Mouse (Mus musculus) heart, embryonic 12.5 days (tissue): ENCODE measurements around the gene Map3k20. TPM values are rescaled to one million over a fixed set of nuclear protein-coding genes. Genes with fewer than 3 reads are reported as not detected.

ENCODE experiments used
- ATAC-seq: fragments of 200-750 bp; cut with Nextera tagmentation; 2 replicates; pipeline ENCODE4 v1.8.0; 2017; ENCODE audit warnings: moderate TSS enrichment, moderate library complexity; ENCODE audit not compliant: insufficient number of reproducible peaks, low FRiP score
- H3K27ac ChIP-seq: fragments of 300-500 bp; sonication (generic); 2 replicates; pipeline ENCODE4 v1.5.1; 2016; ENCODE audit warnings: mild to moderate bottlenecking, moderate library complexity; ENCODE audit not compliant: poor library complexity, severe bottlenecking
- H3K27me3 ChIP-seq: fragments of 300-500 bp; sonication (generic); replicated peaks from 2 replicates; pipeline ENCODE4 v1.6.1; 2016; ENCODE audit warnings: mild to moderate bottlenecking, moderate library complexity
- H3K36me3 ChIP-seq: fragments of 300-500 bp; sonication (generic); 2 replicates; pipeline ENCODE4 v1.6.1; 2016; ENCODE audit warnings: mild to moderate bottlenecking, moderate library complexity
- H3K4me1 ChIP-seq: fragments of 300-500 bp; sonication (generic); replicated peaks from 2 replicates; pipeline ENCODE4 v1.6.1; 2016; ENCODE audit warnings: mild to moderate bottlenecking
- H3K4me2 ChIP-seq: fragments of 300-500 bp; sonication (generic); 2 replicates; pipeline ENCODE4 v1.6.1; 2016; ENCODE audit warnings: mild to moderate bottlenecking, moderate library complexity
- H3K4me3 ChIP-seq: fragments of 300-500 bp; sonication (generic); 2 replicates; pipeline ENCODE4 v1.5.1; 2016; ENCODE audit warnings: mild to moderate bottlenecking
- H3K9ac ChIP-seq: fragments of 300-500 bp; sonication (generic); 2 replicates; pipeline ENCODE4 v1.6.1; 2016; ENCODE audit warnings: mild to moderate bottlenecking, moderate library complexity
- H3K9me3 ChIP-seq: fragments of 300-500 bp; sonication (generic); replicated peaks from 2 replicates; pipeline ENCODE4 v1.6.1; 2016; ENCODE audit warnings: mild to moderate bottlenecking, moderate library complexity
- WGBS: fragments of 180-500 bp; shearing (Covaris S2); methylation state at CpG from one replicate; pipeline ENCODE4 v1.1.7; 2016; 5-methylcytosine and 5-hydroxymethylcytosine counted together
- polyA plus RNA-seq: library from polyadenylated mRNA; unstranded; fragments of >200 nt; fragmentation: Nextera tagmentation; extraction: Ambion mirVana; gene quantifications from 2 replicates; pipeline ENCODE4 v1.2.1, GENCODE M21; 2016

The Map3k20 gene
- polyA plus RNA-seq, 1 experiment from 2014 or later = 77.2 TPM

DNA sequence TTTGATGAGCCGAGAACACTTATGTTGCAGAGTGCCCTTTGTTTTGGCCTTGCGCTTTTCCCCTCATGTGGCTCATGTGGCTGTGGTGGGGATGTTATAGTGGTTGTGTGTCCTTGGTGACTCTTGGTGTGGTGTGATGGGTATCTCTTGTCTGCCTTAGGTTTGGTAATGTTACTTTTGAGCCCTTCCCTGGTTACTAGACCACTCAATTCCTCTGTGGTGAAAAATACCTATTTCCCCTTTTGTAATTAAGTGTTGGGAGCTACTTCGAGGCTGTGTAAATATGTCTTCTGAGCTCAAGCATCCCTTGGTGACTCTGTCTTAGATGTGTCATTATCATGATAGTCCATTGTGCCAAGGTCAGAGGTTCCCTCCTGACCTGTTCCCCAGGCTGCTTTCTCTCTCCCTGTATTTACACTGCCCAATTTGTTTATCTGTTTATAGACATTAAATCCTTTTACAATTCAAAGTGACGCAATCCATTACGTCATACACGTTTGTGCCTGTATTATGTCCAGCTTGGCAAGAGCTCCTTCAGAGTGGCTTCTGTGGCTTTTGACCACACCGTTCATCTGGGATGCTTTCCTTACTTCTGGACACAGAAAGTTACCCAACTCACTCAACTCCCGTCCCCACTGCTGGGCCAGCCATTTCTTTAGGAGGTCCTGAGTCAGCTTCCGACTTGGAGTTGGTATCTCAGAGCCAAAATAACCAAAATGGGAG is 15.9 kb downstream of the Map3k20 start:
- Histone ChIP-seq H3K9ac (no peak overlapping the region), H3K4me2 (no peak overlapping the region), H3K4me1 (peaks cover 26% of the 10 kb centered on the region), H3K27me3 (no peaks in the 10 kb centered on the region), H3K27ac (no peak overlapping the region), H3K4me3 (no peak overlapping the region), H3K36me3 (peaks cover 40% of the 10 kb centered on the region), H3K9me3 (no peaks in the 10 kb centered on the region)
- 85% methylated on average over 9 of the region's 9 CpGs for WGBS
- no peak for ATAC-seq

DNA sequence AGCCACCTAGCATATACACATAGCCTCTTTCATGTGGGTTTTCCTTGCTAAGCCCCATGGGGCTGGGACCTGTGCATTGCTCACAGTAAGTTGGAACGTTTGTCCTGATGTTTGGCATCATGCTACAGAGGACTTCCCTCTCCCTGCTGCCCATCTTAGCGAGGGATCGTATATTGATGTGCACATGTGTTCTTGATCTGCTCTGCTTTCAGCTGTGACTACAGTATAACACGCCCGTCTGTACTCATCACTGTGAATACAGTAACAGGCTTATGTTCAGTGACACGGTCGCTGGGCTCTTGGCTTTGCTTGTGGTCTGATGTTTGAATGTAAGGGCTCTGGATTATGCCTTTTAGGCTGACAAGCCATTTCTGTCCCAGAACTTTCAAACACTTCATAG is 20.3 kb downstream of the Map3k20 start:
- no peak for ATAC-seq
- Histone ChIP-seq H3K27ac (no peak overlapping the region), H3K9ac (no peak overlapping the region), H3K4me3 (no peak overlapping the region), H3K27me3 (no peaks in the 10 kb centered on the region), H3K4me2 (no peak overlapping the region), H3K9me3 (no peaks in the 10 kb centered on the region), H3K36me3 (peaks cover 21% of the 10 kb centered on the region), H3K4me1 (peaks cover 29% of the 10 kb centered on the region)
- 90% methylated on average over 7 of the region's 7 CpGs for WGBS

DNA sequence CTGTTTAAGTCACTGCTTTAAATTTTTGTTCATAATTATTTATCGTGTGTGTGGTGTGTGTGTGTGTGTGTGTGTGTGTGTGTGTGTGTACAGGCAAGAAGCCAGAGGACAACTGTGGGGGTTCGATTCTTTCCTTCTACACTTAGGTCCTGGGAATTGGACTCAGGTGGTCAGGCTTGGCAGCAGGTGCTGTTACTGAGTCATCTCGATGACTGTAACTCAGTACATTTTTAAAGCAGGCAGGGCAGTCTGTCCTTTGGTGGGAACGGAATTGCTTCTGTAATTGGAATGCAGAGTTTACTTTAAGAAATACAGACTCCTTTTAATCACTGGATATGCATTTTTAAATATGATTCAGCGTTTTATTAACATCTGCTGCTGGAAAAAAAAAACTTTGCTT is 22.9 kb downstream of the Map3k20 start:
- Histone ChIP-seq H3K4me2 (no peak overlapping the region), H3K27ac (no peak overlapping the region), H3K4me3 (no peak overlapping the region), H3K9me3 (no peaks in the 10 kb centered on the region), H3K9ac (no peak overlapping the region), H3K4me1 (peaks cover 51% of the 10 kb centered on the region), H3K36me3 (peaks cover 24% of the 10 kb centered on the region), H3K27me3 (no peaks in the 10 kb centered on the region)
- ATAC-seq = no peak
- 92% methylated on average over 5 of the region's 5 CpGs for WGBS

DNA sequence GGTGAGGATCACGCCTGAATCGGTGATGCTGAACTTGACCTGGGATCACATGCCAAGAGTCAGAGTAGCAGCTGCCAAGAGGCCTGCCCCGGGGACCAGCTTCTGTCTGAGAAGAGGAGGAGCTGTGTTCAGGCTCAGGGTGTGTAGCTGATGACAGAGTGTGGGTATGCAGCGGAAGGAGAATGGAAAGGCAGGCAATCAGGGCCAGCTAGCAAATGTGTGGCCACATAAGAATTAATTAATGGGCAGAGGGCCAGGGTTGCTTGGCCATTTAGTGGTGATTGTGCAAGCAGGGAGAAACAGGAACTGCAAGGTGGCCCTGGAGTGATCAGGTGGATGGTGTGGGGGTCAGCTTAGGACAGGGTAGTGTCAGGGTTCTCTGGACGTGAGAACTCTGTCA is 23.5 kb downstream of the Map3k20 start:
- H3K4me1 ChIP-seq = peaks cover 50% of the 10 kb centered on the region
- ATAC-seq = no peak
- no peaks in the 10 kb centered on the region for H3K9me3 ChIP-seq
- no peak overlapping the region for H3K27ac ChIP-seq
- H3K27me3 ChIP-seq = no peaks in the 10 kb centered on the region
- 59% methylated on average over 5 of the region's 5 CpGs for WGBS
- no peak overlapping the region for H3K9ac ChIP-seq
- H3K4me3 ChIP-seq = no peak overlapping the region
- H3K4me2 ChIP-seq = no peak overlapping the region
- peaks cover 25% of the 10 kb centered on the region for H3K36me3 ChIP-seq

DNA sequence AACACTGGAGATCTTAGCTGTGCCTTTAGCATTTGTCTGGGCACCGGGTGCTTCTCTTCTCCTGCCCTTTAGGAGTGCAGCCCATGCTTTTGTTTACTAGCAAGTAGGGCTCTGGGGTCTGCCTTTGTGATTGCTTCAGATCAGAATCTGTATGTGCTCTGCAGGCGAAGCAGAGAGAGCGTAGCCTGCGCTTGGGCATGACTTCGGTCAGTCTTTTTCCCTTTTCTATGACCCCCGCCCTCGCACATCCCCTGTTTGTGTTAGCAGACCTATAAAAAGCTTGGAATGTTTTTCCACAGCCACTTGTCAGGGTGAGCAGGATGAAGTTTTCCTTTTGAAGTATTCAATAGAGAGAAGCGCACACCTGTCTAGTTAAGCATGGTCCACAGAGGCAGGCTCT is 26.0 kb downstream of the Map3k20 start:
- Histone ChIP-seq H3K4me1 (peaks cover 51% of the 10 kb centered on the region), H3K36me3 (peaks cover 7% of the 10 kb centered on the region), H3K9ac (no peak overlapping the region), H3K4me2 (peak overlapping the region; percentile 43), H3K27ac (peak overlapping the region; percentile 37), H3K27me3 (no peaks in the 10 kb centered on the region), H3K4me3 (no peak overlapping the region), H3K9me3 (no peaks in the 10 kb centered on the region)
- no peak for ATAC-seq
- 48% methylated on average over 8 of the region's 8 CpGs for WGBS

DNA sequence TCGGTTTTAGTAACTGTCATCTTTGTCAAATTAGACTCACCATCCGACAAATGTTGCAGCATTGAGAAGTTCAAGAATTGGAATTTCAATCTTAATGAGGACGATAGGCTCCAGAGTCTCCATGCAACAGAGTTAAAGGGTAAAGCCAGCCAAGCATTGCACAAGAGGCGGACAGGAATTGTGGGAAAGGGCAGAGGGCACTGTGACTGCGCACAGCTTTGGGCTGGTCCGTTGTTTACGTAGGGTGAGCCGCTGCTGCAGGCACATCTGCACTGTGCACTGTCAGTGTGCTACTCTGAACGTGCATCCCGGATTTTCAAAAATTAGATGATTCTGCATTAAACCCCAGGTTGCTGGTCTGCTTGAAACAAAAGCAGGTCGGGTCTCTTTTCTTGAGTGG is 27.9 kb downstream of the Map3k20 start:
- no peak for ATAC-seq
- Histone ChIP-seq H3K9ac (no peak overlapping the region), H3K27me3 (no peaks in the 10 kb centered on the region), H3K36me3 (peaks cover 7% of the 10 kb centered on the region), H3K9me3 (no peaks in the 10 kb centered on the region), H3K4me3 (no peak overlapping the region), H3K4me1 (peaks cover 63% of the 10 kb centered on the region), H3K4me2 (no peak overlapping the region), H3K27ac (no peak overlapping the region)
- WGBS = 83% methylated on average over 11 of the region's 11 CpGs

DNA sequence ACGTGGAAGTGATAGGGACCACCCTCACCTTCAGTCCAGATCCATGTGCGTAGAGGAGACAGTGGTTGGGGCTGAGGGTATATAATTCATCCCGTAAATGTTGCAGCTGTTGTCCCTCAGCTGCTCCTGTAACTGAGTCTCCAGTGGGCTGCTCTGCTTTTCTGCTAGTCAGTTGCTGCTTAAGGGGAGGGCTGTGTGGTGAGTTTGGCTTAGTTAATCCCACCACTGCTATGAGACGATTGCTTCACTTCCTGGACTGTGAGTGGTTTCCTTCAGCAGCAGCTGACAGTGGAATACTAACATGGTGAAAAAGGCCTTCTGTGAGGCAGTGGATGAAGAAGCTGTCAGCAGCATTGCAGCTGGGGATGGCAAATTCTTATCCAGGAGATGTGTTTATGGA is 33.0 kb downstream of the Map3k20 start:
- H3K4me3 ChIP-seq = no peak overlapping the region
- H3K4me1 ChIP-seq = peaks cover 53% of the 10 kb centered on the region
- H3K27me3 ChIP-seq = no peaks in the 10 kb centered on the region
- peak overlapping the region; percentile 56 for H3K27ac ChIP-seq
- peaks cover 7% of the 10 kb centered on the region for H3K36me3 ChIP-seq
- ATAC-seq = no peak
- H3K4me2 ChIP-seq = no peak overlapping the region
- 39% methylated on average over 4 of the region's 4 CpGs for WGBS
- H3K9me3 ChIP-seq = no peaks in the 10 kb centered on the region
- H3K9ac ChIP-seq = no peak overlapping the region

DNA sequence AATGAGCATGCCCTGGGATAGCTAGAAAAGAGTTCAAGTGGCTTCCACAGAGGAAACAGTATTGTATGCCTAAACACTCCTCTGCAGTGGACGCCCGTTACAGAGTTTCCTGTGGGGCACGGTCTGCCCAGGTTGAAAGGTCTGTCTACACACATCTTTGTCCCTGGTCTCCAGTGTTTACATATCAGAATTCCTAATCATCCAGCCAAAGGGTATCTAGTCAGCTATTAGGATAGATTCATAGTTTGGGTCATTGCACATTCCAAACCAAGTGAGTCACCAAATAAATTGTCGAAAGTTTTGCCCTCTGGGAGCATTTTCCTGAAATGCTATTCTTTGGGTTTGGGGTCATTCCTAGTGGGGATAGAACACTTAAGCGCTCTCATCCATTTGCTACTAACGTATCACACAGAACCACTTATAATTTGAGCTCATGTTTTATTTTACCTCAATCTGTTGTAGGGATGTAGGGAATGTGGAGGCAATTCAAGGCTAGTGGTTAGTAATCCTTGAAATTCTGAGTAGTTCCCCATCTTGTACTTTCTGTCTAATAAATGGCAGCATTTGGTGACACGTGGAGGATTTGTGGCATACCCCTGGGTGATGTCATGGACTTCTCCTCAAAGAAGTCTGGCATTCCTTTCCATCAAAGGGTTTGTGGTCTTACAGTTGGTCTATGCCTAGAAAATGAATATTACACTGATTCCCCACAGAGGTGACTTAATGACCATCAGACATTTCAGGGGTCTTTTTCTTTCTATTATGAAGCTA is 33.8 kb downstream of the Map3k20 start:
- Histone ChIP-seq H3K4me1 (peaks cover 52% of the 10 kb centered on the region), H3K36me3 (peaks cover 6% of the 10 kb centered on the region; the same call in 1 of the 2 replicates), H3K9ac (no peak overlapping the region), H3K27me3 (no peaks in the 10 kb centered on the region), H3K4me2 (no peak overlapping the region), H3K27ac (peak overlapping the region; percentile 56), H3K4me3 (no peak overlapping the region), H3K9me3 (no peaks in the 10 kb centered on the region)
- WGBS = 66% methylated on average over 7 of the region's 7 CpGs
- no peak for ATAC-seq

DNA sequence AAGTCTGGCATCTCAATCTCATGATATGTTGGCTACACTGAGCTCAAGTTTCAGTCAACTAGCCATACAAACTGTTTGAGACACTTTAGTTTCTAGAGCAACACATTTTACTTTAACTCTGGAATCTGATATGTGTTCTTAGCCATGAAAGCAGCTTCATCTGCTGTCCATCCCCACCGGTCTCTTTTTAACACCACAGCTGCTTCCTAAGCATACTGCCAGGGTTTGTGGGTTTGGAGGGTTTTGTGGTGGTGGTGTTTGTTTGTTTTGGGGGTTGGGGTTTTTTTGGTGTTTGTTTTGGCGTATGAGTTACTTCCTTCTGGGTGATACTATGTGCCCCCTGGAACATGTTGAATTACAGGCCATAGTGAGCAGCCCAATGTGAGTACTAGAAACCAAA is 35.2 kb downstream of the Map3k20 start:
- H3K27ac ChIP-seq = no peak overlapping the region
- 61% methylated on average over 2 of the region's 2 CpGs for WGBS
- H3K4me3 ChIP-seq = no peak overlapping the region
- H3K9me3 ChIP-seq = no peaks in the 10 kb centered on the region
- ATAC-seq = no peak
- peaks cover 53% of the 10 kb centered on the region for H3K4me1 ChIP-seq
- no peaks in the 10 kb centered on the region for H3K27me3 ChIP-seq
- no peak overlapping the region for H3K4me2 ChIP-seq
- 0 out of 2 replicates have a peak, but pooled peaks cover 6% of the 10 kb centered on the region for H3K36me3 ChIP-seq
- H3K9ac ChIP-seq = no peak overlapping the region

DNA sequence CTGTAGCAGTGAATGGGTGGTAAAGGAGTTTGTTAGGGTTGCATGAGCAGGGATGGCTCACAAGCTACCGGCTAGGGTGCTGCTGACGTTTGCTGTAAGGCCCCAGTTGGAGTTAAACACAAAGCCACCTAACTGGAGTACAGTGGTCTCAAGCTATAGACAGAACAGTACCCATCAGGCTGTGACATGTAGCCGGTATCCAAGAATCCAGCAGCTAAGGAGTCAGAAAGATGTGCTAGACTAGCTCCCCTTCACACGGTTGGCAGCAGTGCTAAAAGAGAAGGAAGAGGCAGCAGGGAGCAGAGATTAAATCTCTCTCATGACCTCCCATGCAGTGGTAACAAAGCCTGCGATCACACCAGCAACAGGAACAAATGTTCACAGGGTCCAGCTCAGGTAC is 36.2 kb downstream of the Map3k20 start:
- H3K27ac ChIP-seq = peak overlapping the region; percentile 23; the same call in 1 of the 2 replicates
- peaks cover 57% of the 10 kb centered on the region for H3K4me1 ChIP-seq
- H3K36me3 ChIP-seq = 0 out of 2 replicates have a peak, but pooled peaks cover 6% of the 10 kb centered on the region
- H3K4me2 ChIP-seq = no peak overlapping the region
- H3K9ac ChIP-seq = no peak overlapping the region
- no peak overlapping the region for H3K4me3 ChIP-seq
- H3K27me3 ChIP-seq = no peaks in the 10 kb centered on the region
- 51% methylated on average over 5 of the region's 5 CpGs for WGBS
- H3K9me3 ChIP-seq = no peaks in the 10 kb centered on the region
- no peak for ATAC-seq

DNA sequence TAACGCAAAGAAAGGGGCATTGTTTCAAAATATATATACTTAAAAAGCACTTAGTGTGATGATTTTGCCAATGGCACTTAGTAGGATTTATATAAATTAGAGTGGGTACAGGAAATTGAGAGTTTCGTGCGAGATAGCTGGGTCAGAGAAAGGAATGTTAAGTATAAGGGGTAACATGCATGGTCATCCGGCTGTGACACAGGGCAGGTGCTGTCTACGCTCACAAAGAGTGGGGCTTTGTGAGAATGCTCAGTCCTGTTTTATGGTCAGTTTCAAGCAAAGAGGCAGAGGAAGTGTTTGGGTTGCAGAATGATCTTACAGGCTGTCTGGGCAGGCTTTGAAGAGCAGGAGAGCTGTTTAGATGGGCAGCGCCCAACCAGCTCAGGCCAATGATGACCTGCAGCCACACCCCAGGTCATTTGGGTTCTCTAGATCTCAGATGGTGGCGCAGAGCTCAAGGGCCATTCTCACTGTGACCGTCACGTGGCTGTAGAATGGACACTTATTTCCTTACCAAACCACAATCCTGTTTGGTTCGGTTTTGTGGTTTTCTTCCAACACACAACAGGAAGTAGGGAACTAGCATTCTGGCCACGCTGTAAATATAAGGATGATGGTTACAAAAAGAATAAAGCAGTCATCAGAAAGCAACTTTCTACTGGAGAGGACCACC is 37.4 kb downstream of the Map3k20 start:
- no peak overlapping the region for H3K4me3 ChIP-seq
- H3K4me1 ChIP-seq = peaks cover 48% of the 10 kb centered on the region
- H3K9me3 ChIP-seq = no peaks in the 10 kb centered on the region
- H3K27me3 ChIP-seq = no peaks in the 10 kb centered on the region
- 75% methylated on average over 11 of the region's 11 CpGs for WGBS
- H3K9ac ChIP-seq = no peak overlapping the region
- H3K4me2 ChIP-seq = no peak overlapping the region
- ATAC-seq = no peak
- no peak overlapping the region for H3K27ac ChIP-seq
- H3K36me3 ChIP-seq = 0 out of 2 replicates have a peak, but pooled peaks cover 6% of the 10 kb centered on the region
